Mouse (Mus musculus) liver, embryonic 11.5 days (tissue): ENCODE results near the gene Trpv3. TPM values are rescaled to one million over a fixed set of nuclear protein-coding genes. Genes with fewer than 3 reads are reported as not detected.
"Not testable (repeated sequence)": the region's sequence is repeated elsewhere in the genome, so short reads cannot be mapped to it uniquely, and the experiment has no call there.

Experiments used
- ATAC-seq: fragments of 200-750 bp; cut with Nextera tagmentation; replicated peaks from 2 replicates; pipeline ENCODE4 v1.8.0; 2017; ENCODE audit warnings: moderate number of reproducible peaks, mild to moderate bottlenecking, moderate TSS enrichment, moderate library complexity; ENCODE audit not compliant: low FRiP score
- DNase-seq: peaks from one replicate; pipeline ENCODE4 v3.0.0-alpha.2; 2017; ENCODE audit warnings: low spot score
- H3K27ac ChIP-seq: fragments of 300-500 bp; sonication (generic); 2 replicates; pipeline ENCODE4 v1.5.1; 2014; ENCODE audit warnings: mild to moderate bottlenecking, low read depth, low read length, control low read depth
- H3K27me3 ChIP-seq: fragments of 300-500 bp; sonication (generic); replicated peaks from 2 replicates; pipeline ENCODE4 v1.6.1; 2014; ENCODE audit warnings: low read length, mixed read lengths; ENCODE audit not compliant: control insufficient read depth, insufficient read depth
- H3K36me3 ChIP-seq: fragments of 300-500 bp; sonication (generic); 2 replicates; pipeline ENCODE4 v1.6.1; 2014; ENCODE audit warnings: mild to moderate bottlenecking, low read length, moderate library complexity, mixed read lengths; ENCODE audit not compliant: control insufficient read depth, insufficient read depth
- H3K4me1 ChIP-seq: fragments of 300-500 bp; sonication (generic); replicated peaks from 2 replicates; pipeline ENCODE4 v1.6.1; 2014; ENCODE audit warnings: low read length, mixed read lengths; ENCODE audit not compliant: control insufficient read depth, insufficient read depth
- H3K4me2 ChIP-seq: fragments of 300-500 bp; sonication (generic); 2 replicates; pipeline ENCODE4 v1.6.1; 2014; ENCODE audit warnings: mild to moderate bottlenecking, control low read depth, moderate library complexity
- H3K4me3 ChIP-seq: fragments of 300-500 bp; sonication (generic); 2 replicates; pipeline ENCODE4 v1.5.1; 2014; ENCODE audit warnings: low read depth, low read length, control low read depth
- H3K9ac ChIP-seq: fragments of 300-500 bp; sonication (generic); 2 replicates; pipeline ENCODE4 v1.6.1; 2014; ENCODE audit warnings: low read depth, low read length, control low read depth
- H3K9me3 ChIP-seq: fragments of 300-500 bp; sonication (generic); 2 replicates; pipeline ENCODE4 v1.6.1; 2016; ENCODE audit warnings: low read length, inconsistent platforms, mixed read lengths; ENCODE audit not compliant: control insufficient read depth
- WGBS: fragments of 180-500 bp; shearing (Covaris S2); extraction: QIAGEN DNeasy Blood & Tissue Kit; methylation state at CpG from one replicate; pipeline ENCODE4 v1.1.7; 2014; 5-methylcytosine and 5-hydroxymethylcytosine counted together
- polyA plus RNA-seq: library from polyadenylated mRNA; unstranded; fragments of >200 nt; fragmentation: Nextera tagmentation; extraction: Ambion mirVana; gene quantifications from 2 replicates; pipeline ENCODE4 v1.2.1, GENCODE M21; 2014

Gene Trpv3
- polyA plus RNA-seq, 1 experiment from 2014 or later = 0.04 TPM

DNA sequence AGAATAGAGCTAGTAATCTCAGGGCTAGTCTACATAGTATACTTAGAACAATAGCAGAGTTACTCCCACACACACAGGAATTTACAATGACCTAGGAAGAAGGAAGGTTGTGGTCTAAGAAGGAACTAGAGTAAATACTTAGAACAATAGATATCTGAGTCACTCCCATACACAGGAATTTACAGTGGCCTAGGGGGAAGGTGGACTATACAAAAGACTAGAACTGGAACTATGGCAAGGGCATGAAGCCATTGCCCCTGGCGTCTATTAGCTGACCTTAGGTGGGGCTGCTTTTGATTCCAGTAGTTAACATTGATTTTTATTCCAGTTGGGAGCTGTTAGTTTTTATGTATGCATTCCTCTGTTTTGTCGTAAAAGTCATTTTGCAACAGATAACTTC, 51.4 kb downstream of the Trpv3 start:
- not testable (repeated sequence) for H3K4me3 ChIP-seq, H3K9me3 ChIP-seq, H3K27ac ChIP-seq, H3K4me1 ChIP-seq, H3K36me3 ChIP-seq, H3K9ac ChIP-seq, H3K4me2 ChIP-seq, DNase-seq, H3K27me3 ChIP-seq, ATAC-seq
- WGBS = 73% methylated on average over 2 of the region's 2 CpGs

DNA sequence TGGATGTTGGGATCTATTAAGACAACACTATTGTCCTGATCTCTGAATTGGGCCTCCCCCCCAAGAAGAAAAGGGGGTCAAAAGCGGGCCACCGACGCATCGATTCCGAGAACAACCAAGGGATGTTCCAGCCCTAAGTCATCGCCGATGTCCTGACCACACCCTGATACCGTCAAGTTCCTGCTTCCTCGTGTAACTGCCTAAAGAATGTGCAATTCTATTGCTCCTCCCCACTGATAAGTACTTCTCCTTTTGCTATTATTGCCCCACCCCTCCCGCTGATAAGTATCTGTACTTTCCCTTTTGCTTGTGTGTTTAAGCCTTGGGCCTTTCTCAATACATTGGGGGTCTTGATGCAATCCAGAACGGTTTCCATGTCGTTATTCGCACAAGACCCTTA, 53.9 kb downstream of the Trpv3 start:
- not testable (repeated sequence) for H3K9me3 ChIP-seq, H3K27me3 ChIP-seq, H3K4me3 ChIP-seq, H3K4me2 ChIP-seq, ATAC-seq, H3K9ac ChIP-seq, H3K4me1 ChIP-seq, DNase-seq, H3K27ac ChIP-seq, H3K36me3 ChIP-seq
- WGBS = 86% methylated on average over 13 of the region's 13 CpGs

DNA sequence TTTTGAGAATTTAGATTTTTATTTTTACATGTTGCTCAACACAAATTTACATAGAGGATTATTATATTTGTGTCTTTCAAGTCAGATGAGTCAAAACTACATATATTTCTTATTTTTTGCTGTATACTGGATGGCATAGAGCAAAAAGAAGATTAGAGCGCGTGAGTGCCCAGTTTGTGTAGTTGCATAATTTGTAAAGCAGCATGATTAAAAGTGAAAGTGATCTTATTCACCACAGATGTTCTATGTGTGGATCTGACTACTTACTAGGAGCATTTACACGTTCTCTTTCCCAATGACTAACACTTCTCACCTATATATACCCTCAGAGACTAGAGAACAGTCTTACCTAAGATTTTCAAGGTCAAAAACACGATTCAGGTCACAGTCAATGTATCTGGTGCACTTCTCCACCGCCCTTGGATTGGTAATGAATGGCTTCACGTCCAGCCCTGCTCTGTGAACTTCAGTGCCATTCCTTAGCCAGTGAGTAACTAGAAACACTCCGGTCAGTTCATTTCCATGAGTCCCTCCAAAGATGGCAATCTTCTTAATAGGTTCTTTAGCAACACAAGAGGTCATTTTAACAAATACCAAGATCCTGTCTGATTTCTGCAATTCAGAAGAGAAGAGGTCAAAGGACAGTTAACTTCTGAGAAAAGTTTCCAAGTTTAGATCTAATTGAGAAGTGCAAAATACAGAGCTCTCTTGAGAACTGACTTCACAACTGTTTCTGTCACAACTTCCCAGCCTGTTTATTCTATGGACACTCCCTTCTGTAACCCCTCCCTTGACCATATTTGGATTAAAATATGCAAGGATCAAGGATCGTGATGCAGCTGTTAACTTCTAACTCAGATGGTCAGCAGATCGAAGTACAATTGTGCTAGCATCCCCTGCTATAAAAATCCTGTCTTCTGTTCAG, 57.0 kb downstream of the Trpv3 start:
- no peak overlapping the region for H3K4me3 ChIP-seq
- no peak overlapping the region for H3K27ac ChIP-seq
- no peaks in the 10 kb centered on the region for H3K27me3 ChIP-seq
- H3K4me2 ChIP-seq = no peak overlapping the region
- H3K36me3 ChIP-seq = no peaks in the 10 kb centered on the region
- no peak overlapping the region for H3K9ac ChIP-seq
- no peak for DNase-seq
- no peaks in the 10 kb centered on the region for H3K4me1 ChIP-seq
- no peak for ATAC-seq
- H3K9me3 ChIP-seq = no peaks in the 10 kb centered on the region
- WGBS = 68% methylated on average over 9 of the region's 9 CpGs

DNA sequence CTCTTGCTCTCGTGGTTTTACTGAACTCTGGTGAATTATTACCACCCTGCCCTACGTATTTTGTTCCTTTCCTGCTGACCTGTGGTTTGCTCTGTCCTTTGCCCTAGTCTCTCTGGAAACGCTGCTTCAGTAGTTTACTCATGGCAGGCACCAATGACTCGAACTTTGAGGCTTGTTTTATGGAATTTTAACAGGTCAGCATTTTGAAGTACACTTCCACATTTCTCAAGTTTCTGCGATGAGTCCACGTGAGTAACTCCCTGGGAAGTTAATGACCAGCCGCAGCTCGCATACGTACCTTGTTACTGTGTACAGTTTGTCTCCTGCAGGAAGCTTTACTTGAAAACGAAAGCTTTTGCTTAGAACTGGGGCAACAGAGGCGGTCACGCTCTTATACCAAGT, 59.3 kb downstream of the Trpv3 start:
- Histone ChIP-seq H3K27ac (no peak overlapping the region), H3K9me3 (no peaks in the 10 kb centered on the region), H3K4me1 (no peaks in the 10 kb centered on the region), H3K36me3 (no peaks in the 10 kb centered on the region), H3K4me2 (no peak overlapping the region), H3K27me3 (no peaks in the 10 kb centered on the region), H3K4me3 (no peak overlapping the region), H3K9ac (no peak overlapping the region)
- DNase-seq (no peak), ATAC-seq (peak; percentile 77)
- WGBS = 46% methylated on average over 12 of the region's 12 CpGs

DNA sequence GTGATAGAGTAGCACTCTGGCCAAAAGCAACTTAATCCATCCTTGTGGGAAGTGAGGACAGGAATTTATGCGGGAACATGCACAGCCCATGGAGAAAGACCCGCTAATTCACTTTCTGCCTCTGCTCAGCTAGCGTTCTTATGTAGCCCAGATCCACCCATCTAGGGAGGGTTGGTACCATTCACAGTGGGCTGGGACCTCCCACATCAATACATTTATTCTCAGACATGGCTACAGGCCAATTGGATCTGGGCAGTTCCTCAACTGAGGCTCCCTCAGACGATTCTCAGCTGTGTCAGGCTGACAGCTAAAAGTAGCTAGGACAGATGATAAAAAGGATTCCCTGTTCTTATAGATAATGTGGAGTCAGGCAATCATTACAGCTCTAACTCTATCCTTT, 60.2 kb downstream of the Trpv3 start:
- Histone ChIP-seq H3K4me3 (no peak overlapping the region), H3K27me3 (no peaks in the 10 kb centered on the region), H3K9ac (no peak overlapping the region), H3K27ac (no peak overlapping the region), H3K4me2 (no peak overlapping the region), H3K9me3 (no peaks in the 10 kb centered on the region), H3K4me1 (no peaks in the 10 kb centered on the region), H3K36me3 (no peaks in the 10 kb centered on the region)
- 78% methylated on average over 4 of the region's 4 CpGs for WGBS
- ATAC-seq (no peak), DNase-seq (no peak)

DNA sequence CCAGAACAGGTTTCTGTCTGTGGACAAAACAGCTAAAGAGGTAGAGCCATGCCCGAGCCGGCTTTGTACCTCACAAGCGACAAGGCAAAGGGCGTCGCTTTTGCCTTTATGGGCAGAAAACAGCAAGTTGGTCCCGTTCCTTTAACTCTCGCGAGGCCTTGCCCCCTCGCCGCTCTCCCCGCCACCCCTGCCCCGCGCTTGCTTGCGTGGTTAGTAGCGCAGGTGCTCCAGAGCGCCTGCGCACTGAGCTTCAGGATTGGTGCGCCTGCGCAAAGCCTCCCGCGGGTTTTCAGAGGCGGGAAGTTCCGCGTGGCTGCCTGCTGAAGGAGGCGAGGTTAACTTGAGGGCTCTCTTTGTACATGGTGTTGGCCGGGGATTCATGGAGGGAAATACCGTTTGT, 62.3 kb downstream of the Trpv3 start, which contains the start of the genes Aspa, Gm49340 and Spata22:
Gene Aspa, minus strand, starts transcription at position 155 of the 400 bp plus-strand sequence.
Gene Gm49340, plus strand, starts transcription at position 300 of the 400 bp plus-strand sequence.
Gene Spata22, plus strand, starts transcription at position 300 of the 400 bp plus-strand sequence.
- ATAC-seq = no peak
- Histone ChIP-seq H3K4me1 (no peaks in the 10 kb centered on the region), H3K9ac (no peak within 1 kb of the TSS), H3K9me3 (no peaks in the 10 kb centered on the region), H3K36me3 (no peaks in the 10 kb centered on the region), H3K4me3 (no peak within 1 kb of the TSS), H3K27me3 (no peaks in the 10 kb centered on the region), H3K27ac (no peak within 1 kb of the TSS), H3K4me2 (no peak within 1 kb of the TSS)
- DNase-seq = no peak
- WGBS = 71% methylated on average over 27 of the region's 27 CpGs

DNA sequence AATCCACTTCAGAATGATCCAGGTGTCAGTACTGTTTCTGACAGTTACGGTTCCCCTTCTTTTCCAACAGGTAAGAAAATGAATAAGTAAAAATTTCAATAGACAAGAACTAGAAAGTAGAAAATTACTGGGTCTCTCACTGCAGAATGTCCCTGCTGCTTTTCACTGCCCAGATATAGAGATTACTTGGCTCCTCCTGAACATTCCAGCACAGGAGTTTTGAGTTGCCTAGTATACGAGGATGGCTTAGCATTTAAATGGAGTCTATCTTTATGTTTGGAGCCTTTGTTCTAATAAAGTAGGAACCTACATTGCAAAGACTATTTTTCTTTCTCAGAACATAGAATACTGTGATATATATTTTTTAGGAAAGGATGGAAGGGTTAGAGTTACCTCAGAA, 66.2 kb downstream of the Trpv3 start:
- H3K4me2 ChIP-seq = no peak overlapping the region
- H3K9ac ChIP-seq = no peak overlapping the region
- ATAC-seq = no peak
- no peaks in the 10 kb centered on the region for H3K9me3 ChIP-seq
- H3K27ac ChIP-seq = no peak overlapping the region
- H3K4me1 ChIP-seq = no peaks in the 10 kb centered on the region
- H3K36me3 ChIP-seq = no peaks in the 10 kb centered on the region
- 81% methylated on average over 2 of the region's 2 CpGs for WGBS
- no peaks in the 10 kb centered on the region for H3K27me3 ChIP-seq
- no peak for DNase-seq
- no peak overlapping the region for H3K4me3 ChIP-seq

DNA sequence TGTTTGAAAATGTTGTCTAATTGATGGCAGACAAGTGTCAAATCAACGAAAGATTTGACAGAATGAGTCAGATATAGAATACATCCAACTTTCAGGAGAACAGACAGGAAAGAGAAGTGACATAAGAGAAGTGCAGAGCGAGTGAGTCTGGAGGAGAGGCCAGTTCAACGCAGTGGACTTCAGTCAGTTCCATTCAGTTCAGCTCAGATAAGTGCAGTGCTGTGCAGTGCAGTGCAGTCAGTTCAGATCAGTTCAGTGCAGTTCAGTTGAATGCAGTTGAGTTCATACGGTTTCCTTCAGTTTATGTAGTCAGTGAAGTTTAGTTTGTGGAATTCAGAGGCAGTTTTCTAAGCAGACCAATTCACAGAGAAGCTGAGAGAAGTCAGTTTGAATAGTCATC, 69.7 kb downstream of the Trpv3 start:
- 70% methylated on average over 4 of the region's 4 CpGs for WGBS
- ATAC-seq = no peak
- H3K9ac ChIP-seq = no peak overlapping the region
- no peaks in the 10 kb centered on the region for H3K27me3 ChIP-seq
- no peak overlapping the region for H3K4me2 ChIP-seq
- DNase-seq = no peak
- H3K36me3 ChIP-seq = no peaks in the 10 kb centered on the region
- H3K9me3 ChIP-seq = no peaks in the 10 kb centered on the region
- no peak overlapping the region for H3K4me3 ChIP-seq
- no peaks in the 10 kb centered on the region for H3K4me1 ChIP-seq
- no peak overlapping the region for H3K27ac ChIP-seq
